Mouse (Mus musculus): ENCODE measurements at regions not wholly inside any gene's neighbourhood (a gene's known extent, or its start where the extent isn't known, plus 50 kb on each side); places are given as distances from the start of the nearest gene placed in this dataset.

- DNase-seq: no peak
Measured at GRCm38 (mm10) chr4:32183791-32184190, 54.8 kb upstream of the Bach2 start.

GRCm38 (mm10) chr4:32185986-32186385 lies 52.6 kb upstream of the Bach2 start:
- DNase-seq: no peak

GRCm38 (mm10) chr4:32187154-32187553 lies 51.5 kb upstream of the Bach2 start:
- no peak for DNase-seq

GRCm38 (mm10) chr4:32188076-32188475 lies 50.5 kb upstream of the Bach2 start:
- no peak for DNase-seq

- no peak for DNase-seq
Measured at GRCm38 (mm10) chr4:32188752-32189415, 49.7 kb upstream of the Bach2 start.

Data from adrenal gland, postnatal 10 days (tissue).